Mouse (Mus musculus): Measurements from ENCODE around the gene Adamts7. TPM values are rescaled to one million over a fixed set of nuclear protein-coding genes. Genes with fewer than 3 reads are reported as not detected.

Gene Adamts7
- polyA plus RNA-seq, 1 experiment = 19.9 TPM

DNA sequence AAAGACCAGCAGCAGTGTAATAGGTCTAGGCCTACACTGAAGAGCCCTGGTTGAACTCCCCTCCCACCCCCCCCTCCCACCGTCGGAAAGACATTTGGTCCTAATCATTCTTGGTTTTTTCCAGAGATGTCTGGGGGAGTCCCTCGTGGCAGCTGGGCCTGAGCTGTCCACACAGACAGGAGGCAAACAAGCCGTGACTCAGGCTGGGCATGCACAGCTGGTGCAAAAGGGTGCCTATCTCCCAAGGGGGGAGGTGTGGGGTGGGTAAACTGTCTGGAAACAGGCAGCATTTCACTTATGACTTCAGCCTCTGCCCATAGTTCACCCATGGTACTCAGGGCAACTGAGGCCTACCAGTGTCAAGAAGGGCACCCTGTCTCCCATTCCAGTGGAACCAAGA is 38.7 kb downstream of the Adamts7 start:
- Histone ChIP-seq H3K4me2 (ENCODE audit: low read depth) (peak overlapping the region; percentile 42), H3ac (ENCODE audit: control insufficient read depth, insufficient read length) (no peak overlapping the region), H3K4me3 (no peak overlapping the region), H3K36me3 (ENCODE audit: control insufficient read depth, insufficient read depth) (no peaks in the 10 kb centered on the region), H3K79me2 (ENCODE audit: control insufficient read depth, insufficient read depth) (no peaks in the 10 kb centered on the region), H3K27me3 (ENCODE audit: control insufficient read depth, insufficient read depth, insufficient read length) (no peaks in the 10 kb centered on the region)
- TF ChIP-seq SRF (IDR thresholded peaks at IDR 0.05; ENCODE audit: control insufficient read depth, insufficient read length, low read depth) = no peak
- peak; percentile 65 to 98 (median 97) for TF ChIP-seq MYOD1 (IDR thresholded peaks at IDR 0.05; ENCODE audit: control insufficient read depth in 1 of 3, insufficient read length in 2 of 3, low read depth in 2 of 3)
- TF ChIP-seq TCF12 (IDR thresholded peaks at IDR 0.05; ENCODE audit: insufficient read depth, poor library complexity, severe bottlenecking) = peak; percentile 90
- TF ChIP-seq USF1 (IDR thresholded peaks at IDR 0.05; ENCODE audit: low read depth) = no peak
- TF ChIP-seq REST (IDR thresholded peaks at IDR 0.05; ENCODE audit: insufficient read depth, insufficient read length) = no peak
- TF ChIP-seq TCF3 (IDR thresholded peaks at IDR 0.05; ENCODE audit: insufficient read length, low read depth) = peak; percentile 88
- TF ChIP-seq POLR2A (IDR thresholded peaks at IDR 0.05; ENCODE audit: insufficient read length, low read depth) = no peak
- TF ChIP-seq MYOG (IDR thresholded peaks at IDR 0.05; ENCODE audit: control insufficient read depth in 1 of 3, insufficient read depth in 1 of 3, insufficient read length in 2 of 3, low read depth in 2 of 3) = peak; percentile 87 to 99 (median 96)
- no peak for TF ChIP-seq MAX (IDR thresholded peaks at IDR 0.05; ENCODE audit: low read depth)
- TF ChIP-seq E2F4 (IDR thresholded peaks at IDR 0.05; ENCODE audit: insufficient read depth) = no peak

DNA sequence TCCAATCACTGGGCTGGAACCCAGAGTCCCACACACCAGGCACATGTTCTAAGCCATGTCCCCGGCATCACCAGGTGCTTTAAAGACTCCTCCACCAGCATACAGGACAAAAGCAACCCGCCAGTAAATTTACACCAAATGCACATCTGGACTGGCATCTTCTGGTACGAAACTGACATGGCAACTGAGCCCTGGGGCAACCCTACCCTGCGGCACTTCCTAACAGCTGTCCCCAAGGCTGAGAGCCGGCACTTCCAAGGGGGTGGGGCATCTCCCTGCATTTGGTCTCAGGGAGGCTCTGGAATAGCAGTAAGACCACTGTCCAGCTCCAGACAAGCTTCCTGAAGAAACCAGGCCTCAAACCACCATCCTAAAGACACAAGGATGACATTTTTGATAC is 40.4 kb downstream of the Adamts7 start:
- no peak for TF ChIP-seq MAX (IDR thresholded peaks at IDR 0.05; ENCODE audit: low read depth)
- TF ChIP-seq SRF (IDR thresholded peaks at IDR 0.05; ENCODE audit: control insufficient read depth, insufficient read length, low read depth) = no peak
- no peak for TF ChIP-seq TCF12 (IDR thresholded peaks at IDR 0.05; ENCODE audit: insufficient read depth, poor library complexity, severe bottlenecking)
- no peak for TF ChIP-seq REST (IDR thresholded peaks at IDR 0.05; ENCODE audit: insufficient read depth, insufficient read length)
- TF ChIP-seq TCF3 (IDR thresholded peaks at IDR 0.05; ENCODE audit: insufficient read length, low read depth) = no peak
- TF ChIP-seq USF1 (IDR thresholded peaks at IDR 0.05; ENCODE audit: low read depth) = no peak
- TF ChIP-seq MYOG (IDR thresholded peaks at IDR 0.05; ENCODE audit: control insufficient read depth in 1 of 3, insufficient read depth in 1 of 3, insufficient read length in 2 of 3, low read depth in 2 of 3) = peak in 1 of 3 experiments; percentile 61
- no peak for TF ChIP-seq CEBPB (IDR thresholded peaks at IDR 0.05; ENCODE audit: insufficient read depth, poor library complexity, severe bottlenecking)
- TF ChIP-seq POLR2AphosphoS2 (IDR thresholded peaks at IDR 0.05; ENCODE audit: insufficient read length, low read depth) = no peak
- TF ChIP-seq POLR2A (IDR thresholded peaks at IDR 0.05; ENCODE audit: insufficient read length, low read depth) = no peak
- TF ChIP-seq MYOD1 (IDR thresholded peaks at IDR 0.05; ENCODE audit: control insufficient read depth in 1 of 3, insufficient read length in 2 of 3, low read depth in 2 of 3) = peak in 1 of 3 experiments; percentile 51
- TF ChIP-seq E2F4 (IDR thresholded peaks at IDR 0.05; ENCODE audit: insufficient read depth) = no peak
- Histone ChIP-seq H3K27me3 (ENCODE audit: control insufficient read depth, insufficient read depth, insufficient read length) (no peaks in the 10 kb centered on the region), H3K79me2 (ENCODE audit: control insufficient read depth, insufficient read depth) (no peaks in the 10 kb centered on the region), H3K4me2 (ENCODE audit: low read depth) (no peak overlapping the region), H3ac (ENCODE audit: control insufficient read depth, insufficient read length) (no peak overlapping the region), H3K36me3 (ENCODE audit: control insufficient read depth, insufficient read depth) (no peaks in the 10 kb centered on the region), H3K4me3 (no peak overlapping the region)

DNA sequence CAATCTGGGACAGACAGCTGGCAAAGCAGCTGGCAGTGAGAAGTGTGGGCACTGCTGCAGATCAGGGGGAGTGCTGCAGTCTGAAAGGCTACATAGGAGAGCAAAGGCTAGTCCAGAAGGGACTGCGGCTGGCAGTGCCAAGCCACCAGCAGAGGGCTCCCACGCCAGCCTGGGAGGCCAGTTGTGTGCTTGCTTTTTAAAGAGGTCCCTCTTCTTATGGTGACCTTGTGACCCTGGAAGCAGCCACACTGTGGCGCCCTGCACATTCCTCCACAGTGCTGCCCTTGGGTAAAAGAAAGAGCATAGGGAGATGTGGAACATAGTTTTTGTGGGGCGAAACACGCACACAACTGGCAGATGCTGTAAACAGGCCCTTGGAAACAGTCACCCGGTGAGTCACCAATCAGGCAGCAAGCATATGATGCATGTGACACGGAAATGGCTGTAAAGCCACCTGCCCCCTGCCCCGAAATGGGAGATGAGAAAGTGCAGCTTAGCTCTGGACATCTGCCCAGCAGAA is 41.6 kb downstream of the Adamts7 start:
- no peaks in the 10 kb centered on the region for H3K27me3 ChIP-seq (ENCODE audit: control insufficient read depth, insufficient read depth, insufficient read length)
- peak overlapping the region; percentile 60 for H3K4me2 ChIP-seq (ENCODE audit: low read depth)
- no peak overlapping the region for H3ac ChIP-seq (ENCODE audit: control insufficient read depth, insufficient read length)
- no peaks in the 10 kb centered on the region for H3K79me2 ChIP-seq (ENCODE audit: control insufficient read depth, insufficient read depth)
- H3K4me3 ChIP-seq = no peak overlapping the region
- H3K36me3 ChIP-seq (ENCODE audit: control insufficient read depth, insufficient read depth) = no peaks in the 10 kb centered on the region
- TF ChIP-seq POLR2A (IDR thresholded peaks at IDR 0.05; ENCODE audit: insufficient read length, low read depth) (no peak), USF1 (IDR thresholded peaks at IDR 0.05; ENCODE audit: low read depth) (peak; percentile 13), POLR2AphosphoS2 (IDR thresholded peaks at IDR 0.05; ENCODE audit: insufficient read length, low read depth) (no peak), MYOD1 (IDR thresholded peaks at IDR 0.05; ENCODE audit: control insufficient read depth in 1 of 3, insufficient read length in 2 of 3, low read depth in 2 of 3) (peak in 2 of 3 experiments; percentile 54 to 60), MYOG (IDR thresholded peaks at IDR 0.05; ENCODE audit: control insufficient read depth in 1 of 3, insufficient read depth in 1 of 3, insufficient read length in 2 of 3, low read depth in 2 of 3) (peak in 1 of 3 experiments; percentile 48)

DNA sequence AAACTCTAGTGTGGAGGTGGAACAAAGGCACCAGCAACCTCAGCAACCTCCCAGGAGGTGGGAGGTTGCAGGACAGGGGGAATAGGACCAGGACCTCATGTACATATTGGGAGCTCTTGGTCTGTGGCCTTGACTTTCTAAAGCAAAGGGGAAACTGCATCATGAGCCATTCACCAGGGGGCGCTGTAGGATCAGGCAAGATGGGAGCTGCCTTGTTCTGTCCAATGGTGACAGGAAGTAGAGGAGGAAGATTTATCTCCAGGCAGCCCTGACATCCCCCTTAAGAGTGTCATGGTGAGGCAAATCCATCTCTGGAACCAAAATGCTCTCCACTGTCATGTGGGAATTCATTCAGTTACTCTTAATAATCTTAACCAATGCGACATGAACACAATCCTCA is 43.6 kb downstream of the Adamts7 start:
- no peaks in the 10 kb centered on the region for H3K36me3 ChIP-seq (ENCODE audit: control insufficient read depth, insufficient read depth)
- no peaks in the 10 kb centered on the region for H3K79me2 ChIP-seq (ENCODE audit: control insufficient read depth, insufficient read depth)
- no peak for TF ChIP-seq CEBPB (IDR thresholded peaks at IDR 0.05; ENCODE audit: insufficient read depth, poor library complexity, severe bottlenecking)
- no peak for TF ChIP-seq REST (IDR thresholded peaks at IDR 0.05; ENCODE audit: insufficient read depth, insufficient read length)
- TF ChIP-seq TCF12 (IDR thresholded peaks at IDR 0.05; ENCODE audit: insufficient read depth, poor library complexity, severe bottlenecking) = no peak
- TF ChIP-seq SRF (IDR thresholded peaks at IDR 0.05; ENCODE audit: control insufficient read depth, insufficient read length, low read depth) = no peak
- no peak for TF ChIP-seq MYOD1 (IDR thresholded peaks at IDR 0.05; ENCODE audit: control insufficient read depth in 1 of 3, insufficient read length in 2 of 3, low read depth in 2 of 3)
- no peak for TF ChIP-seq MAX (IDR thresholded peaks at IDR 0.05; ENCODE audit: low read depth)
- no peak for TF ChIP-seq POLR2A (IDR thresholded peaks at IDR 0.05; ENCODE audit: insufficient read length, low read depth)
- TF ChIP-seq E2F4 (IDR thresholded peaks at IDR 0.05; ENCODE audit: insufficient read depth) = no peak
- no peak for TF ChIP-seq MYOG (IDR thresholded peaks at IDR 0.05; ENCODE audit: control insufficient read depth in 1 of 3, insufficient read depth in 1 of 3, insufficient read length in 2 of 3, low read depth in 2 of 3)
- TF ChIP-seq POLR2AphosphoS2 (IDR thresholded peaks at IDR 0.05; ENCODE audit: insufficient read length, low read depth) = no peak
- TF ChIP-seq TCF3 (IDR thresholded peaks at IDR 0.05; ENCODE audit: insufficient read length, low read depth) = no peak
- TF ChIP-seq USF1 (IDR thresholded peaks at IDR 0.05; ENCODE audit: low read depth) = no peak
- H3ac ChIP-seq (ENCODE audit: control insufficient read depth, insufficient read length) = no peak overlapping the region
- no peaks in the 10 kb centered on the region for H3K27me3 ChIP-seq (ENCODE audit: control insufficient read depth, insufficient read depth, insufficient read length)
- no peak overlapping the region for H3K4me2 ChIP-seq (ENCODE audit: low read depth)
- no peak overlapping the region for H3K4me3 ChIP-seq

Measured in myocyte (in vitro differentiated cells).